Comparison of ENCODE assay signal across 8 mouse cellular contexts in the genomic region with DNA sequence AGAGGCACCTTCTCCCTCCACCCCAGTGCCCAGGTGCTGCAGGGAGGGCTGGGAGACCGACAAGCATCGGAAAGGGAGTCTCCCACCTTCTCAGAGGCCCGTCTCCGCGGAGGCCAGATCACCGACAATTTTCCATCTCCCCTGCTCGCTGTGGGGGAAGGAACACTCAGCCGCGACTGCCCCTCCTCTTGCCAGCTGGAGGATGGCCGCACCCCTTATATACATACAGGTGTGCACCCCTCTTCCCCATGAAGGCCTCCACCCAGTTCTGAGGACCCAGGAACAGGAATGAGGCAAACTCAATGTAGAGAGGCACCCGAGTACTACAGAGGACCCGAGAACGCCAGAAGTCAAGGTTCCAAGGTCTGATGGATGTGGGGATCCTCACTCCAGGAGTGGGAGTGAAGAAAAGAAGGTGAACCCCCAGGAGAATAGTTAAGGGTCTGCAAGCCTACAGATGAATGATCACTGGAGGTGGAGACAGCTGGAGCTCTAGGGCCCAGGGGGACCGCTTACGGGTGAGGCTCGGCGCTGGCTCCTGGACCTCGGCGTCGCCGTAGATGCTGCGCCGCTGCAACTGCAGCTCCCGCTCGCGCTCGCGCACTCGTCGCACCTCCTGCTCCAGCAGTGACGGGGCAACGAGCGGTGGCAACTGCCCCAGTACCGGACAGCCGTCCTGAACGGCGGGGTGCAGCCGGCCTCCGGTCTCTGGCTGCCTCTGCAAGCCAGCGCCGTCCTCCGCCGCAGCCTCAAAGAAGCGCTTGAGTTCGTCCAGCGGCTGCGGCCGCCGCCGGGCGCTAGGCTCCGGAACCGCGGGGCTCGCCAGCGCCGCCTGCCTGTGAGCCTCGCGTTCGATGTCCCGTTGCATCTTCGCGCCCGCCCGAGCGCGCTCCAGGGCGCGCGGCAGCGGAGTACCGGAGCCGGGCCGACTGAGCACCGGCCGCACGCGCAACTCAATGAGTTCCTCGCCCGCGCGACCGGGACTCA. TPM values are rescaled to one million over a fixed set of nuclear protein-coding genes. Genes with fewer than 3 reads are reported as not detected.
DNase-seq lines count a peak whose midpoint lies in the region; ATAC-seq lines count a peak whose summit lies in the region.

No protein-coding gene starts in this region.

- no peak overlapping the region for H3K27ac ChIP-seq in liver, embryonic 13.5 days
- no peak overlapping the region for H3K27ac ChIP-seq in stomach, embryonic 16.5 days (ENCODE audit: low read length)

- peaks cover 55% of the 10 kb centered on the region for H3K27me3 ChIP-seq in liver, embryonic 13.5 days
- H3K27me3 ChIP-seq in stomach, embryonic 16.5 days (ENCODE audit: control insufficient read depth, insufficient read depth, low read length): peaks cover 33% of the 10 kb centered on the region

- ATAC-seq in liver, embryonic 13.5 days (ENCODE audit: low read depth): peak; percentile 22; the same call in 1 of the 2 replicates
- ATAC-seq in stomach, embryonic 16.5 days (ENCODE audit: insufficient read depth, low FRiP score): peak; percentile 42; the same call in 1 of the 2 replicates

- H3K4me2 ChIP-seq in liver, embryonic 13.5 days: peak overlapping the region; percentile 71
- H3K4me2 ChIP-seq in stomach, embryonic 16.5 days (ENCODE audit: low read depth, low read length): peak overlapping the region; percentile 80

- WGBS in liver, embryonic 13.5 days (ENCODE audit: insufficient replicate concordance): 3% methylated on average over 83 of the region's 83 CpGs
- WGBS in stomach, embryonic 16.5 days: under 1% methylated on average over 83 of the region's 83 CpGs

- no peak overlapping the region for H3K9ac ChIP-seq in liver, embryonic 13.5 days
- peak overlapping the region; percentile 58 for H3K9ac ChIP-seq in stomach, embryonic 16.5 days (ENCODE audit: low read length)

- no peaks in the 10 kb centered on the region for H3K36me3 ChIP-seq in liver, embryonic 13.5 days
- H3K36me3 ChIP-seq in stomach, embryonic 16.5 days (ENCODE audit: control insufficient read depth, insufficient read depth, low read length): no peaks in the 10 kb centered on the region

- peak; percentile 64 to 68 for DNase-seq in left cerebral cortex, adult 18-20 months (ENCODE audit: low spot score in 2 of 2)
- no peak for DNase-seq in left cerebral cortex, adult 11 months (ENCODE audit: low spot score)
- peak; percentile 84 for DNase-seq in embryo, embryonic 10.5 days (ENCODE audit: low spot score)
- peak; percentile 83 to 87 for DNase-seq in heart, adult 18-20 months
- DNase-seq in kidney, adult 11 months: peak; percentile 59
- DNase-seq in liver, embryonic 13.5 days: peak; percentile 32
- peak; percentile 83 for DNase-seq in naive thymus-derived CD4-positive, alpha-beta T cell, adult 2 months (ENCODE audit: low read depth)

- H3K4me1 ChIP-seq in liver, embryonic 13.5 days (replicated peaks): peaks cover 23% of the 10 kb centered on the region
- peaks cover 26% of the 10 kb centered on the region for H3K4me1 ChIP-seq in stomach, embryonic 16.5 days (ENCODE audit: control insufficient read depth, insufficient read depth, low read length)

- peak overlapping the region; percentile 56 for H3K4me3 ChIP-seq in liver, embryonic 13.5 days (replicated peaks)
- peak overlapping the region; percentile 51 for H3K4me3 ChIP-seq in stomach, embryonic 16.5 days (replicated peaks; ENCODE audit: low read length)

- H3K9me3 ChIP-seq in liver, embryonic 13.5 days (replicated peaks): no peaks in the 10 kb centered on the region
- no peaks in the 10 kb centered on the region for H3K9me3 ChIP-seq in stomach, embryonic 16.5 days (replicated peaks; ENCODE audit: control insufficient read depth, low read length)

RNA-seq across cellular contexts. Expression of a gene that starts 1.1 kb away (rescaled TPM):
- total RNA-seq in left cerebral cortex, adult 18-20 months (2021): under 1 TPM in 1 of 2 experiments, not detected in 1; 0.61 TPM
- total RNA-seq in heart, adult 18-20 months (2021): 1 to 10 TPM; 2.0 to 3.1 TPM
- polyA plus RNA-seq in liver, embryonic 13.5 days (2015; fragmentation: Nextera tagmentation; extraction: Ambion mirVana): not detected in 2 replicates
- 0.50 and 0.80 TPM in 2 replicates for polyA plus RNA-seq in stomach, embryonic 16.5 days (2015; fragmentation: Nextera tagmentation; extraction: Ambion mirVana)

RNA-seq across cellular contexts. Expression of a gene that starts 9.6 kb away (rescaled TPM):
- total RNA-seq in left cerebral cortex, adult 18-20 months (2021): under 1 TPM; 0.42 to 0.53 TPM
- under 1 TPM in 1 of 2 experiments, not detected in 1; 0.20 TPM for total RNA-seq in heart, adult 18-20 months (2021)
- 0.38 and 0.57 TPM in 2 replicates for polyA plus RNA-seq in liver, embryonic 13.5 days (2015; fragmentation: Nextera tagmentation; extraction: Ambion mirVana)
- polyA plus RNA-seq in stomach, embryonic 16.5 days (2015; fragmentation: Nextera tagmentation; extraction: Ambion mirVana): 0.58 and 0.71 TPM in 2 replicates

RNA-seq across cellular contexts. Expression of a gene that starts 10.4 kb away (rescaled TPM):
- 1 to 10 TPM; 1.8 to 2.7 TPM for total RNA-seq in left cerebral cortex, adult 18-20 months (2021)
- under 1 TPM; 0.30 to 0.33 TPM for total RNA-seq in heart, adult 18-20 months (2021)
- polyA plus RNA-seq in liver, embryonic 13.5 days (2015; fragmentation: Nextera tagmentation; extraction: Ambion mirVana): 0.06 and 0.27 TPM in 2 replicates
- polyA plus RNA-seq in stomach, embryonic 16.5 days (2015; fragmentation: Nextera tagmentation; extraction: Ambion mirVana): 4.1 and 4.9 TPM in 2 replicates

RNA-seq across cellular contexts. Expression of a gene that starts 13.4 kb away (rescaled TPM):
- 10 to 100 TPM; 45.1 to 45.4 TPM for total RNA-seq in left cerebral cortex, adult 18-20 months (2021)
- 10 to 100 TPM; 22.0 to 26.7 TPM for total RNA-seq in heart, adult 18-20 months (2021)
- 5.8 and 6.9 TPM in 2 replicates for polyA plus RNA-seq in liver, embryonic 13.5 days (2015; fragmentation: Nextera tagmentation; extraction: Ambion mirVana)
- polyA plus RNA-seq in stomach, embryonic 16.5 days (2015; fragmentation: Nextera tagmentation; extraction: Ambion mirVana): 6.6 and 7.4 TPM in 2 replicates

RNA-seq across cellular contexts. Expression of a gene that starts 31.5 kb away (rescaled TPM):
- total RNA-seq in left cerebral cortex, adult 18-20 months (2021): under 1 TPM; 0.30 to 0.52 TPM
- total RNA-seq in heart, adult 18-20 months (2021): 1 to 10 TPM; 3.1 to 5.4 TPM
- 0.72 and 1.1 TPM in 2 replicates for polyA plus RNA-seq in liver, embryonic 13.5 days (2015; fragmentation: Nextera tagmentation; extraction: Ambion mirVana)
- 1.3 and 1.5 TPM in 2 replicates for polyA plus RNA-seq in stomach, embryonic 16.5 days (2015; fragmentation: Nextera tagmentation; extraction: Ambion mirVana)
